Mouse (Mus musculus) liver, postnatal 0 days (tissue): ENCODE results near the gene Tnni3k.

Experiments used
- CTCF ChIP-seq: sonication (generic); IDR thresholded peaks from 2 replicates; pipeline ENCODE4 v1.5.1; 2016; ENCODE audit warnings: antibody characterized with exemption, low read depth
- EP300 ChIP-seq: IDR thresholded peaks from 2 replicates; pipeline ENCODE4 v1.6.1; 2016; ENCODE audit warnings: antibody characterized with exemption, low read depth, mild to moderate bottlenecking

GRCm38 (mm10) chr3:154754505-154754904 is 300.7 kb downstream of the Tnni3k start:
- TF ChIP-seq CTCF (no peak), EP300 (no peak)
